Mouse (Mus musculus): Measurements from ENCODE around the gene Pou2f3. TPM values are rescaled to one million over a fixed set of nuclear protein-coding genes. Genes with fewer than 3 reads are reported as not detected.

The Pou2f3 gene
- polyA plus RNA-seq (2015; fragmentation: Nextera tagmentation; extraction: Ambion mirVana): 0.13 and 0.18 TPM in 2 replicates

GRCm38 (mm10) chr9:43210190-43210682 is at the start of gene Pou2f3:
TSS of gene Pou2f3 (minus strand) at chr9:43210369.

GRCm38 (mm10) chr9:43239712-43240593 is 29.8 kb upstream of the Pou2f3 start, which contains the start of gene Oaf:
TSS of gene Oaf (minus strand) at chr9:43239911.

GRCm38 (mm10) chr9:43116134-43116996 is 93.8 kb downstream of the Pou2f3 start, which contains the start of gene Tmem136:
TSS of gene Tmem136 (minus strand) at chr9:43116570.

GRCm38 (mm10) chr9:43107187-43107517 is 103.0 kb downstream of the Pou2f3 start, which contains the start of gene Arhgef12:
TSS of gene Arhgef12 (minus strand) at chr9:43107239.

Other genes starting within 250 kb of the Pou2f3 start
- gene Arhgef12, start 103.1 kb downstream of the Pou2f3 start, polyA plus RNA-seq (2015; fragmentation: Nextera tagmentation; extraction: Ambion mirVana): 8.1 and 11.2 TPM in 2 replicates
- gene Tmem136, start 93.8 kb downstream of the Pou2f3 start, polyA plus RNA-seq (2015; fragmentation: Nextera tagmentation; extraction: Ambion mirVana): 3.8 and 5.2 TPM in 2 replicates
- gene Oaf, start 29.5 kb upstream of the Pou2f3 start, polyA plus RNA-seq (2015; fragmentation: Nextera tagmentation; extraction: Ambion mirVana): 32.9 and 50.5 TPM in 2 replicates
- 0.09 and 0.33 TPM in 2 replicates for gene Trim29, start 100.5 kb upstream of the Pou2f3 start, polyA plus RNA-seq (2015; fragmentation: Nextera tagmentation; extraction: Ambion mirVana)

Data from adrenal gland, postnatal 0 days (tissue).